Mouse (Mus musculus) forebrain, embryonic 11.5 days (tissue): ENCODE measurements around the gene Arhgef11. TPM values are rescaled to one million over a fixed set of nuclear protein-coding genes. Genes with fewer than 3 reads are reported as not detected.
A peak's percentile ranks its signal among the peaks of the same experiment; 100 is the strongest.

Experiments used
- ATAC-seq: fragments of 200-750 bp; cut with Nextera tagmentation; replicated peaks from 2 replicates; pipeline ENCODE4 v1.8.0; 2017; ENCODE audit warnings: moderate TSS enrichment; ENCODE audit not compliant: low FRiP score
- DNase-seq: peaks from one replicate; pipeline ENCODE4 v3.0.0-alpha.2; 2017; ENCODE audit warnings: low spot score
- H3K27ac ChIP-seq: fragments of 300-500 bp; sonication (generic); 2 replicates; pipeline ENCODE4 v1.5.1; 2014; ENCODE audit warnings: low read depth, low read length
- H3K27me3 ChIP-seq: fragments of 300-500 bp; sonication (generic); 2 replicates; pipeline ENCODE4 v1.6.1; 2014; ENCODE audit warnings: mild to moderate bottlenecking, low read length, mixed read lengths; ENCODE audit not compliant: control insufficient read depth, insufficient read depth
- H3K36me3 ChIP-seq: fragments of 300-500 bp; sonication (generic); 2 replicates; pipeline ENCODE4 v1.6.1; 2014; ENCODE audit warnings: mild to moderate bottlenecking, low read length, moderate library complexity, mixed read lengths; ENCODE audit not compliant: control insufficient read depth, insufficient read depth
- H3K4me1 ChIP-seq: fragments of 300-500 bp; sonication (generic); replicated peaks from 2 replicates; pipeline ENCODE4 v1.6.1; 2014; ENCODE audit warnings: low read length, mixed read lengths; ENCODE audit not compliant: control insufficient read depth, insufficient read depth
- H3K4me2 ChIP-seq: fragments of 300-500 bp; sonication (generic); 2 replicates; pipeline ENCODE4 v1.6.1; 2014; ENCODE audit warnings: low read depth, mild to moderate bottlenecking, low read length, moderate library complexity, mixed read lengths; ENCODE audit not compliant: severe bottlenecking
- H3K4me3 ChIP-seq: fragments of 300-500 bp; sonication (generic); 2 replicates; pipeline ENCODE4 v1.5.1; 2014; ENCODE audit warnings: low read depth, low read length
- H3K9ac ChIP-seq: fragments of 300-500 bp; sonication (generic); 2 replicates; pipeline ENCODE4 v1.6.1; 2014; ENCODE audit warnings: low read length
- H3K9me3 ChIP-seq: fragments of 300-500 bp; sonication (generic); 2 replicates; pipeline ENCODE4 v1.6.1; 2016; ENCODE audit warnings: low read length, mixed read lengths; ENCODE audit not compliant: control insufficient read depth
- WGBS: fragments of 180-500 bp; shearing (Covaris S2); extraction: QIAGEN DNeasy Blood & Tissue Kit; methylation state at CpG from one replicate; pipeline ENCODE4 v1.1.7; 2014; 5-methylcytosine and 5-hydroxymethylcytosine counted together
- polyA plus RNA-seq: library from polyadenylated mRNA; unstranded; fragments of >200 nt; fragmentation: Nextera tagmentation; extraction: Ambion mirVana; gene quantifications from 2 replicates; pipeline ENCODE4 v1.2.1, GENCODE M21; 2014

The Arhgef11 gene
- polyA plus RNA-seq, 1 experiment from 2014 or later: 20.1 TPM

DNA sequence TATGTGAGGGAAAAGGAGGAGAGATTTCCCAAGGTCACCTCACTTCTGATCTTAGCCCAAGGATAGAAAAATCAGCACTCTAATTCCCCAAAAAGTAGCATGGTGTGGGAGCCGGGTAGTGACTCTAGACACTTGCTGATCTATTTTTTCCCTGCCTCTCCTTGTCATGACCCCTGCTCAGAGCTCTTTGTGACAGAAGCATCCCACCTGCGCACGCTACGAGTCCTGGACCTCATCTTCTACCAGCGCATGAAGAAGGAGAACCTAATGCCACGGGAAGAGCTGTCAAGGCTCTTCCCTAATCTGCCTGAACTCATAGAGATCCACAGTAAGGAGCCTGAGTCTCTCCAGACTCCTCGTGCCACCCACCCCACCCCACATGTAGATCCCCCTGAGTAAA, 108.8 kb downstream of the Arhgef11 start:
- Histone ChIP-seq H3K36me3 (peaks cover 3% of the 10 kb centered on the region; the same call in 1 of the 2 replicates), H3K27me3 (no peaks in the 10 kb centered on the region), H3K4me2 (no peak overlapping the region), H3K27ac (no peak overlapping the region), H3K4me1 (no peaks in the 10 kb centered on the region), H3K9ac (no peak overlapping the region), H3K9me3 (no peaks in the 10 kb centered on the region), H3K4me3 (no peak overlapping the region)
- WGBS: 95% methylated on average over 7 of the region's 7 CpGs
- DNase-seq (no peak), ATAC-seq (no peak)

DNA sequence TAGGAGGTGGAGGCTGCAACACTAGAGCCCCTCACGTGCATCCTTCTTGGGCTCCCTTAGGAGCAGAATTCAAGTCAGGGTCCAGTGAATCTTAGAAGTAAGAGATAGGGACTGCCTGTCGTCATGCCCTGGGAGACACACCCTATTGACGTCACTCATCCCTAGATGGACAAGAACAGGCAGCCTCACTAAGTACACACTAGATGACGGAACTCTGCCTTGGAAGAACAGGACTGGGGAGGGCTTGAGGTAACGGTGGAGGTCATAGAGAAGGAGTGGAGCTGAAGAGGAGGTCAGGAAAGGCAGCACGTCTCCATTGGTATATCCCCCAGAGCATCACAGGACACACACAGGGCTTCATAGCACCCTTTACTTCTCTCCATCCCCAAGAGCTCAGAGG, 111.3 kb downstream of the Arhgef11 start:
- WGBS: 88% methylated on average over 6 of the region's 6 CpGs
- Histone ChIP-seq H3K4me1 (no peaks in the 10 kb centered on the region), H3K9ac (no peak overlapping the region), H3K27me3 (no peaks in the 10 kb centered on the region), H3K27ac (no peak overlapping the region), H3K4me2 (no peak overlapping the region), H3K36me3 (peaks cover 3% of the 10 kb centered on the region; the same call in 1 of the 2 replicates), H3K9me3 (no peaks in the 10 kb centered on the region), H3K4me3 (no peak overlapping the region)
- ATAC-seq (no peak), DNase-seq (peak; percentile 23)

DNA sequence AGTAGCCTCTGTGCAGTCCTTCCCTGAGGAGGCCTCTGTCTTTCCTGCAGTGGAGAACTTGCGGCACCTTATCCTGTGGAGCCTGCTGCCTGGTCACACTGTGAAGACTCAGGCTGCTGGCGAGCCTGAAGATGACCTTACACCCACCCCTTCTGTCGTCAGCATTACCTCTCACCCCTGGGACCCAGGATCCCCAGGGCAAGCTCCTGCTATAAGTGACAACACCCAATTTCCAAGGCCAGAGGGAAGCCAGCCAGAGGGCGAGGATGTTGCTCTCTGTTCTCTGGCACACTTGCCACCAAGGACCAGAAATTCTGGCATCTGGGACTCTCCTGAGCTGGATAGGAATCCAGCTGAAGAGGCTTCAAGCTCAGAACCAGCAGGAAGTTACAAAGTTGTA, 115.7 kb downstream of the Arhgef11 start:
- no peak overlapping the region for H3K4me2 ChIP-seq
- H3K9me3 ChIP-seq: no peaks in the 10 kb centered on the region
- no peaks in the 10 kb centered on the region for H3K27me3 ChIP-seq
- DNase-seq (no peak), ATAC-seq (no peak)
- H3K4me3 ChIP-seq: no peak overlapping the region
- no peak overlapping the region for H3K9ac ChIP-seq
- 86% methylated on average over 4 of the region's 4 CpGs for WGBS
- H3K4me1 ChIP-seq: no peaks in the 10 kb centered on the region
- no peaks in the 10 kb centered on the region; the same call in none of the 2 replicates for H3K36me3 ChIP-seq
- no peak overlapping the region for H3K27ac ChIP-seq

DNA sequence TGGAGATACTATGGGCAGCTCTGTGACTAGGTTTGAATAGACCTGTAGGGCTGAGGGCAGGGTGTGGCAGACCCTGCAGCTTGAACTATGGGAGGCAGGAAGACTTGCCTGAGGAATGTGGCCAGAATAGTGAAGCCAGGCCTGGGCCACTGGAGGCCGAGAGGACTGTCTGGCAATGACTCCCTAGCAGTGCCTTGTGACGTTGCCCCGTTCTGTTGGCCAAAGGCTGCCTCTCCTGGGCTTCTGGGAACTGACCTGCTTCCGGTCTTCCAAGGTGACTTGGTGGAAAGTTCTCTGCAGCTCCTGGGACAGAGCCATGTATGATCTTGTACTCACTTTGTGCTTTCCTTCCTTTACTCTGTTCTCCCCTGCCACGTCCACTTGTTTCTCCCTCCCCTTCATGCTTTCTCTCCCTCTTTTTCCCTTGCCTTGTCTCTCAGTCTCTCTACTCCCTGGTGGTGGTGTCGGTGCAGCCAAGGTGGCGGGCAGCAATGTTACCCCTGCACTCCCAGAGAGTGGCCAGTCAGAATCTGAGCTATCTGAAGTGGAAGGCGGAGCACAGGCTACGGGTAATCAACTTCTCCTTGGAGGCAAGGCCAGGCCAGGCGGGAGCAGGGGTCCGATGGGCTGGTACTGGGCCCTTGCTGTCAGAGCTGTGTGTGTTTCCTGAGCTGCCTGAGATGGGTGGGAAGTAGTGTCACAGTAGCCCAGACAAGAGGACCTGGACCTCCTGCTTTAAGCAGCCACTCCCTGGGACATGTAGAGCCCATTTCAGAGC, 116.8 kb downstream of the Arhgef11 start:
- H3K27me3 ChIP-seq: no peaks in the 10 kb centered on the region
- no peak overlapping the region for H3K27ac ChIP-seq
- no peak overlapping the region for H3K9ac ChIP-seq
- no peaks in the 10 kb centered on the region for H3K9me3 ChIP-seq
- ATAC-seq: no peak
- no peak overlapping the region for H3K4me2 ChIP-seq
- DNase-seq: no peak
- no peaks in the 10 kb centered on the region for H3K4me1 ChIP-seq
- no peak overlapping the region for H3K4me3 ChIP-seq
- no peaks in the 10 kb centered on the region; the same call in none of the 2 replicates for H3K36me3 ChIP-seq
- WGBS: 86% methylated on average over 11 of the region's 11 CpGs

DNA sequence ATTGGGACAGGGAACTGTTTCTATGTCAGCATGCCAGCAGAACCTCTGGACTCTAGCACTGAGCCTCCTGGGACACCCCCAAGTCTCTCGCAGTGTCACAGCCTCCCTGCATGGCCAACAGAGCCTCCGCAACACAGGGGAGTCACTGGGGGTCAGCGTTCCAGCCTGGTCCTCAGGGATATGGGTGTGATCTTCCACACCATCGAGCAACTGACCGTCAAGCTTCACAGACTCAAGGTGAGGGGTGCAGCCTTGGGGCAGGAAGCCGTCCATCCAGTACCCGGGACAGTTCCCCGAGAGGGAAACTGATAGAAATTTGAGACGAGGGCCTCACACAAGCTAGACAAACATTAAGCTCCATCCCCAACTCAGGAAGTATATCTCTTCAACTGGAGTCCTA, 118.0 kb downstream of the Arhgef11 start:
- Histone ChIP-seq H3K36me3 (no peaks in the 10 kb centered on the region; the same call in none of the 2 replicates), H3K9me3 (no peaks in the 10 kb centered on the region), H3K4me3 (no peak overlapping the region), H3K4me1 (no peaks in the 10 kb centered on the region), H3K27ac (no peak overlapping the region), H3K9ac (no peak overlapping the region), H3K4me2 (no peak overlapping the region), H3K27me3 (no peaks in the 10 kb centered on the region)
- no peak for ATAC-seq
- no peak for DNase-seq
- WGBS: 89% methylated on average over 9 of the region's 9 CpGs

DNA sequence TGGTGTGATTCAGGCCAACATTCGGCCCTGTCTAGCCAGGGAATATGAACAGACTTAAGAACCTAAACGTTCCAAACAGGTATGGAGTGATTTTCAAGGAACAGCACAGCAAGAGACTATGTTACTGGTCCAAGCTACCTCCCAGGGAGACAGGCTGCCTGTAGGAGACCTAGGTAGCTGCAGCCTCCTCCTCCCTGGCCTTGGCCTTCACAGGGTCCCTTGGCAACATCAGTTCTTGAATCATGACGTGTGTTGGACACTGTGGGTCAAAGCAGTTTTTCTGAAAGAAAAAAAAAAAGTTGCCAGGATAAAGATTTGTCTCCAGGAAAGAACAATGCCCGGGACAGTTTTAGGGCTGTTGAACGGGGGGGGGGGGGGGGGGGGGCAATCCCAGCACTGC, 121.5 kb downstream of the Arhgef11 start:
- Histone ChIP-seq H3K9me3 (no peaks in the 10 kb centered on the region), H3K27me3 (no peaks in the 10 kb centered on the region), H3K27ac (no peak overlapping the region), H3K4me1 (no peaks in the 10 kb centered on the region), H3K4me2 (no peak overlapping the region), H3K9ac (no peak overlapping the region), H3K36me3 (no peaks in the 10 kb centered on the region; the same call in 1 of the 2 replicates), H3K4me3 (no peak overlapping the region)
- DNase-seq (no peak), ATAC-seq (no peak)
- 86% methylated on average over 5 of the region's 5 CpGs for WGBS

DNA sequence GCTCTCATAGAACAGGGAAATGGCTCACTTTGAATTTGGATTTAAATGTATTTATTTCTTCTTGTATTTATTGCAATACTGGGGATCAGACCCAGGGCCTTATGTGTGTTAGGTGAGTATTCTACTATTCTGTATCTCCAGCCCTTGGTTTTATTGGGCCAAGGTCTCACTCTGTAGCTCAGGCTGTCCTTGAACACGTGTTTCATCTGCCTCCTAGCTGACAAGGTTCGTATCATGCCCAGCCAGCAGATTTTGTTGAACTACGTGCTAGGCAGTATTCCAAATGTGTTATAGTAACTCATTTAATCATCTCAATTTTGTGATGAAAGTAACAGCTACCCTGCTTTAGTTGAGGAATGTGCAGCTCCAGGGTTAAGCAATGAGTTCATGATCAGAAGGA, 124.7 kb downstream of the Arhgef11 start:
- no peak for DNase-seq
- no peak overlapping the region for H3K27ac ChIP-seq
- H3K9me3 ChIP-seq: no peaks in the 10 kb centered on the region
- no peak for ATAC-seq
- WGBS: 91% methylated on average over 3 of the region's 3 CpGs
- H3K36me3 ChIP-seq: no peaks in the 10 kb centered on the region
- no peak overlapping the region for H3K9ac ChIP-seq
- no peaks in the 10 kb centered on the region for H3K4me1 ChIP-seq
- H3K27me3 ChIP-seq: no peaks in the 10 kb centered on the region
- no peak overlapping the region for H3K4me3 ChIP-seq
- H3K4me2 ChIP-seq: no peak overlapping the region

DNA sequence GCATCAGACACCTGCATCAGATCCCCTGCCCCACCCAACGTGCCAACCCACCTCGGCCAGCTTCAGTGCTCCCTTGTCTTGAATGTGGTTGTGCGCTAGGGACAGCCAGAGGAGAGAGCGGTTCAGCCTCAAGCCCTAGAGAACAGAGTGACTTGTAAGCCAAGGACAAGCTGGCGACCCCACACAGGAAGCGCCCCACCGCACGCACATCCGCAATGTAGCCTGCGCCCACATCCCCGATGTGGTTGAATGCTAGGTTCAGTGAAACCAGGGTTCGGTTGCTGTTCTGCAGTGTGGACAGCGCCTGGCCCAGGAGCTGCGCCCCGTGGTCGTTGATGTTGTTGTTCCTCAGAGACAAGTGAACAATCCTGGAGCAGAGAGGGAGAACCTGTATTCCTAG, 125.4 kb downstream of the Arhgef11 start:
- Histone ChIP-seq H3K36me3 (no peaks in the 10 kb centered on the region), H3K4me1 (no peaks in the 10 kb centered on the region), H3K4me2 (no peak overlapping the region), H3K27me3 (no peaks in the 10 kb centered on the region), H3K4me3 (no peak overlapping the region), H3K9me3 (no peaks in the 10 kb centered on the region), H3K9ac (no peak overlapping the region), H3K27ac (no peak overlapping the region)
- no peak for DNase-seq
- no peak for ATAC-seq
- WGBS: 90% methylated on average over 16 of the region's 16 CpGs

DNA sequence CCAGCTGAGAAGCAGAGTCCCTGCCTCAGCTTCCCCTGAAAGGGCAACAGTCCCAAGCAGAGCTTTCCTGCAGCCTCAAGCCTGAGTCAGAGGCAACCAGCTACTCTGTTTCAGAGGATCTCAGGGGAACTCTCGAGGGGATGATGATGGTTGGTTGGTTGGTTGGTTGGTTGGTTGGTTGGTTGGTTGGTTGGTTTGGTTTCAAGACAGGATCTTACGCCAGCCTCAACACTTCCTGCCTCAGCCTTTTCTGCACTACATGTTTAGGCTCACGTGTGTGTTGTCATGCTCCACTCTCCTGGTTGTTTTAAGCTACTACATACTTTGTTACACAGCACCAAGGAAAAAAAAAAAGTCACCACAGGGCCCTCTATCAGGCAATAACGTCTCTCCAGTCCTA, 126.6 kb downstream of the Arhgef11 start:
- no peak overlapping the region for H3K4me3 ChIP-seq
- 85% methylated on average over 4 of the region's 4 CpGs for WGBS
- no peak overlapping the region for H3K4me2 ChIP-seq
- no peaks in the 10 kb centered on the region for H3K27me3 ChIP-seq
- no peaks in the 10 kb centered on the region for H3K9me3 ChIP-seq
- H3K9ac ChIP-seq: no peak overlapping the region
- no peak overlapping the region for H3K27ac ChIP-seq
- no peak for DNase-seq
- H3K36me3 ChIP-seq: no peaks in the 10 kb centered on the region
- ATAC-seq: no peak
- H3K4me1 ChIP-seq: no peaks in the 10 kb centered on the region
